Mouse (Mus musculus): ENCODE data around the gene Dao.

The Dao gene

GRCm38 (mm10) chr5:114030652-114031051, 27.1 kb downstream of the Dao start:
- no peak for DNase-seq

GRCm38 (mm10) chr5:114032161-114032763, 28.8 kb downstream of the Dao start:
- DNase-seq = no peak

- no peak for DNase-seq
Measured at GRCm38 (mm10) chr5:114034393-114034792, 30.9 kb downstream of the Dao start.

- DNase-seq = peak; percentile 28 to 57
Measured at GRCm38 (mm10) chr5:114035111-114035510, 31.6 kb downstream of the Dao start.

GRCm38 (mm10) chr5:114040508-114040907, 37.0 kb downstream of the Dao start:
- no peak for DNase-seq

- DNase-seq = no peak
Measured at GRCm38 (mm10) chr5:114040911-114041310, 37.4 kb downstream of the Dao start.

- peak; percentile 72 to 80 for DNase-seq
Measured at GRCm38 (mm10) chr5:114041327-114041930, 37.9 kb downstream of the Dao start.

- no peak for DNase-seq
Measured at GRCm38 (mm10) chr5:114043800-114044199, 40.3 kb downstream of the Dao start.

- DNase-seq = no peak
Measured at GRCm38 (mm10) chr5:114045134-114045533, 41.6 kb downstream of the Dao start.

GRCm38 (mm10) chr5:114046151-114046550, 42.6 kb downstream of the Dao start:
- no peak for DNase-seq

GRCm38 (mm10) chr5:114046604-114047003, 43.1 kb downstream of the Dao start:
- no peak for DNase-seq

GRCm38 (mm10) chr5:114047182-114047581, 43.7 kb downstream of the Dao start:
- DNase-seq = no peak

- DNase-seq = no peak
Measured at GRCm38 (mm10) chr5:114048731-114049308, 45.3 kb downstream of the Dao start.

GRCm38 (mm10) chr5:114052246-114052761, 48.8 kb downstream of the Dao start:
- DNase-seq = peak; percentile 83 to 88

GRCm38 (mm10) chr5:114057129-114057731, 53.7 kb downstream of the Dao start:
- DNase-seq = no peak

- no peak for DNase-seq
Measured at GRCm38 (mm10) chr5:114061675-114062074, 58.2 kb downstream of the Dao start.

GRCm38 (mm10) chr5:114063958-114064357, 60.5 kb downstream of the Dao start:
- no peak for DNase-seq

- no peak for DNase-seq
Measured at GRCm38 (mm10) chr5:114065161-114065560, 61.7 kb downstream of the Dao start, which contains the start of gene Usp30. Gene Usp30 (plus strand): TSS chr5:114065461.

GRCm38 (mm10) chr5:114066601-114067000, 63.1 kb downstream of the Dao start:
- DNase-seq = no peak

GRCm38 (mm10) chr5:114067543-114067942, 64.0 kb downstream of the Dao start:
- DNase-seq = no peak

- DNase-seq = no peak
Measured at GRCm38 (mm10) chr5:114067982-114068381, 64.5 kb downstream of the Dao start.

- DNase-seq = no peak
Measured at GRCm38 (mm10) chr5:114070858-114071257, 67.4 kb downstream of the Dao start.

GRCm38 (mm10) chr5:114072262-114072661, 68.8 kb downstream of the Dao start:
- DNase-seq = no peak
